Mouse (Mus musculus) kidney, postnatal 0 days (tissue): ENCODE data around the gene Sec24c. TPM values are rescaled to one million over a fixed set of nuclear protein-coding genes. Genes with fewer than 3 reads are reported as not detected.

Experiments
- ATAC-seq: fragments of 200-750 bp; cut with Nextera tagmentation; replicated peaks from 2 replicates; pipeline ENCODE4 v1.8.0; 2017; ENCODE audit warnings: low read depth, moderate number of reproducible peaks, moderate TSS enrichment, moderate library complexity; ENCODE audit not compliant: low FRiP score
- DNase-seq: peaks from one replicate; pipeline ENCODE4 v3.0.0-alpha.2; 2016; ENCODE audit warnings: low spot score
- H3K27ac ChIP-seq: fragments of 300-500 bp; sonication (generic); 2 replicates; pipeline ENCODE4 v1.5.1; 2014; ENCODE audit warnings: mild to moderate bottlenecking
- H3K27me3 ChIP-seq: fragments of 300-500 bp; sonication (generic); 2 replicates; pipeline ENCODE4 v1.6.1; 2014; ENCODE audit warnings: low read length, mixed read lengths; ENCODE audit not compliant: insufficient read depth
- H3K36me3 ChIP-seq: fragments of 300-500 bp; sonication (generic); 2 replicates; pipeline ENCODE4 v1.6.1; 2014; ENCODE audit warnings: low read length, mixed read lengths; ENCODE audit not compliant: insufficient read depth
- H3K4me1 ChIP-seq: fragments of 300-500 bp; sonication (generic); replicated peaks from 2 replicates; pipeline ENCODE4 v1.6.1; 2014; ENCODE audit warnings: antibody characterized with exemption, low read length, mixed read lengths; ENCODE audit not compliant: insufficient read depth
- H3K4me2 ChIP-seq: fragments of 300-500 bp; sonication (generic); 2 replicates; pipeline ENCODE4 v1.6.1; 2014; ENCODE audit warnings: mild to moderate bottlenecking, low read length, moderate library complexity, mixed read lengths
- H3K4me3 ChIP-seq: fragments of 300-500 bp; sonication (generic); replicated peaks from 2 replicates; pipeline ENCODE4 v1.5.1; 2014; ENCODE audit warnings: low read depth, low read length
- H3K9ac ChIP-seq: fragments of 300-500 bp; sonication (generic); 2 replicates; pipeline ENCODE4 v1.6.1; 2014; ENCODE audit warnings: low read depth, low read length
- H3K9me3 ChIP-seq: fragments of 300-500 bp; sonication (generic); replicated peaks from 2 replicates; pipeline ENCODE4 v1.6.1; 2016; ENCODE audit warnings: low read length, inconsistent platforms, mixed read lengths
- CTCF ChIP-seq: IDR thresholded peaks from 2 replicates; pipeline ENCODE4 v1.5.1; 2016; ENCODE audit warnings: antibody characterized with exemption, low read depth, mild to moderate bottlenecking, moderate library complexity
- WGBS: fragments of 180-500 bp; shearing (Covaris S2); extraction: QIAGEN DNeasy Blood & Tissue Kit; methylation state at CpG from one replicate; pipeline ENCODE4 v1.1.7; 2014; 5-methylcytosine and 5-hydroxymethylcytosine counted together
- polyA plus RNA-seq: library from polyadenylated mRNA; unstranded; fragments of >200 nt; fragmentation: Nextera tagmentation; extraction: Ambion mirVana; gene quantifications from 2 replicates; pipeline ENCODE4 v1.2.1, GENCODE M21; 2015

Sec24c gene
- polyA plus RNA-seq, 1 experiment from 2014 or later: 57.3 TPM

- TF ChIP-seq CTCF: no peak
- Histone ChIP-seq H3K4me1 (peaks cover 5% of the 10 kb centered on the region; the same call in 1 of the 2 replicates), H3K36me3 (no peaks in the 10 kb centered on the region), H3K4me3 (no peak overlapping the region), H3K27me3 (no peaks in the 10 kb centered on the region), H3K4me2 (no peak overlapping the region), H3K27ac (no peak overlapping the region), H3K9me3 (no peaks in the 10 kb centered on the region), H3K9ac (no peak overlapping the region)
- no peak for ATAC-seq
- DNase-seq: no peak
- WGBS: 80% methylated on average over 2 of the region's 2 CpGs
Measured at GRCm38 (mm10) chr14:20663601-20664000, 10.5 kb upstream of the Sec24c start.

- no peak overlapping the region for H3K27ac ChIP-seq
- no peaks in the 10 kb centered on the region for H3K27me3 ChIP-seq
- DNase-seq (no peak), ATAC-seq (no peak)
- no peak overlapping the region for H3K4me2 ChIP-seq
- peaks cover 5% of the 10 kb centered on the region; the same call in 1 of the 2 replicates for H3K4me1 ChIP-seq
- H3K9me3 ChIP-seq: no peaks in the 10 kb centered on the region
- no peak overlapping the region for H3K4me3 ChIP-seq
- H3K36me3 ChIP-seq: no peaks in the 10 kb centered on the region
- no peak overlapping the region for H3K9ac ChIP-seq
- WGBS: 63% methylated on average over 3 of the region's 3 CpGs
- TF ChIP-seq CTCF: no peak
Measured at GRCm38 (mm10) chr14:20664436-20664835, 9.7 kb upstream of the Sec24c start.

- Histone ChIP-seq H3K27ac (no peak overlapping the region), H3K9ac (no peak overlapping the region), H3K4me3 (no peak overlapping the region), H3K4me2 (no peak overlapping the region), H3K4me1 (0 out of 2 replicates have a peak, but pooled peaks cover 3% of the 10 kb centered on the region), H3K27me3 (no peaks in the 10 kb centered on the region), H3K9me3 (no peaks in the 10 kb centered on the region), H3K36me3 (no peaks in the 10 kb centered on the region)
- no peak for TF ChIP-seq CTCF
- no peak for DNase-seq
- 64% methylated on average over 1 of the region's 1 CpGs for whole genome bisulfite sequencing
- ATAC-seq: no peak
Measured at GRCm38 (mm10) chr14:20667469-20667868, 6.6 kb upstream of the Sec24c start.

GRCm38 (mm10) chr14:20668154-20668810 is 5.8 kb upstream of the Sec24c start, which contains the start of gene Synpo2l:
Gene Synpo2l (minus strand): TSS chr14:20668354.
- no peaks in the 10 kb centered on the region for H3K27me3 ChIP-seq
- no peak for TF ChIP-seq CTCF
- no peak within 1 kb of the TSS for H3K4me3 ChIP-seq
- ATAC-seq (no peak; the same call in 1 of the 2 replicates), DNase-seq (no peak)
- 75% methylated on average over 8 of the region's 8 CpGs for WGBS
- H3K4me1 ChIP-seq: 0 out of 2 replicates have a peak, but pooled peaks cover 3% of the 10 kb centered on the region
- H3K9me3 ChIP-seq: no peaks in the 10 kb centered on the region
- H3K4me2 ChIP-seq: no peak within 1 kb of the TSS
- H3K36me3 ChIP-seq: no peaks in the 10 kb centered on the region
- no peak within 1 kb of the TSS for H3K9ac ChIP-seq
- H3K27ac ChIP-seq: peak within 1 kb of the TSS; percentile 60; the same call in 1 of the 2 replicates

GRCm38 (mm10) chr14:20672990-20673389 is 1.1 kb upstream of the Sec24c start:
- no peaks in the 10 kb centered on the region for H3K27me3 ChIP-seq
- no peak overlapping the region for H3K9ac ChIP-seq
- peak; percentile 52 for DNase-seq
- no peaks in the 10 kb centered on the region for H3K9me3 ChIP-seq
- H3K36me3 ChIP-seq: peaks cover 20% of the 10 kb centered on the region
- 0 out of 2 replicates have a peak overlapping the region, but pooled peaks have one; percentile 84 for H3K4me2 ChIP-seq
- peak; percentile 70 for TF ChIP-seq CTCF
- 0 out of 2 replicates have a peak, but pooled peaks cover 6% of the 10 kb centered on the region for H3K4me1 ChIP-seq
- WGBS: 94% methylated on average over 2 of the region's 2 CpGs
- ATAC-seq: no peak
- H3K27ac ChIP-seq: 0 out of 2 replicates have a peak overlapping the region, but pooled peaks have one; percentile 36
- H3K4me3 ChIP-seq: no peak overlapping the region

GRCm38 (mm10) chr14:20673735-20674063 is 409 bp upstream of the Sec24c start:
- 0 out of 2 replicates have a peak, but pooled peaks have one; percentile 34 for ATAC-seq
- H3K9me3 ChIP-seq: no peaks in the 10 kb centered on the region
- H3K9ac ChIP-seq: peak overlapping the region; percentile 47; the same call in 1 of the 2 replicates
- DNase-seq: no peak
- 10% methylated on average over 13 of the region's 13 CpGs for WGBS
- H3K27ac ChIP-seq: peak overlapping the region; percentile 98
- no peaks in the 10 kb centered on the region for H3K27me3 ChIP-seq
- H3K4me3 ChIP-seq: peak overlapping the region; percentile 84
- TF ChIP-seq CTCF: no peak
- H3K4me2 ChIP-seq: peak overlapping the region; percentile 84
- peaks cover 24% of the 10 kb centered on the region for H3K36me3 ChIP-seq
- 0 out of 2 replicates have a peak, but pooled peaks cover 6% of the 10 kb centered on the region for H3K4me1 ChIP-seq
